Mouse (Mus musculus): Measurements from ENCODE around the gene 9330159F19Rik. TPM values are rescaled to one million over a fixed set of nuclear protein-coding genes. Genes with fewer than 3 reads are reported as not detected.

The 9330159F19Rik gene
- polyA plus RNA-seq, 1 experiment from 2014 or later = 1.4 TPM

DNA sequence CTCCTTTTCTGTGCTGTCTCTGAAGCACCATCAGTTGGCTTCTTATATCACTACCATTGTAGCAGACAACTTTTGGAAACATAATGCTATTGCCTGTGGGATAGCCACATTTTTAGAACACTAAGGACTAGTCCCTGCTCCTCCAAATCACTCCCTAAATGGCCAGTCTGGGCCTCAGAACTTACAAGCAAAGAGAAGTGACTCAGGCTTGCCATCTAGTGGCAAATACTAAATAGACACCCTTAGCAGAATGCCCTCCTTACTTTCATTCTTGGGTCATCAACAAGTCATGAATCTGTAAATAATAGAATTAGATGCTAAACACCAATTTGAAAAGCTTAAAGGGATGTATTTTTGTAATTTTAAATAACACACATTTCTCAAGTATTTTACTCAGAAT, 4.7 kb upstream of the 9330159F19Rik start:
- Histone ChIP-seq H3K4me3 (replicated peaks) (no peak overlapping the region), H3K27ac (no peak overlapping the region), H3K36me3 (no peaks in the 10 kb centered on the region), H3K4me1 (no peaks in the 10 kb centered on the region), H3K9ac (no peak overlapping the region), H3K4me2 (no peak overlapping the region), H3K27me3 (replicated peaks) (no peaks in the 10 kb centered on the region), H3K9me3 (no peaks in the 10 kb centered on the region)
- no peak for ATAC-seq (ENCODE audit: insufficient read depth, low FRiP score, low read depth)

DNA sequence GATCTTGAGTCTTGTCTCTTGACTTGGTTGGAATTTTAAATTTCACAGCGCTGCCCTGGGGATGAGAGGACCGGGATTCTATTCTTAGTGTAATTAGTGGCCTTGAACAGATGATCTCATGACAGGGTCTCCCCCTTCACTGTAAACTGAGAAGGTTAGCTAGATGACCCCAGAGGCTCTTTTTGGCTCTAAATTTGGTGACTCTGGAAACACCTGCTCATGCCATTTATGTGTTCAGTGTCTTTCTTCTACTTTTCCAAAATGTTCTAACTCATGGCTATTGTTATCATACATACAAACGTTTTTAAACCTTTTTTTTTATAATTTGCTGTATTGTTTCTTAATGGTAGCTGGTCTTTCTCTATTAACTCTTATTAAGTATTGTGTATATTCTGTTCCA, 2.7 kb upstream of the 9330159F19Rik start:
- Histone ChIP-seq H3K27ac (no peak overlapping the region), H3K9ac (no peak overlapping the region), H3K36me3 (no peaks in the 10 kb centered on the region), H3K9me3 (no peaks in the 10 kb centered on the region), H3K4me3 (replicated peaks) (no peak overlapping the region), H3K4me1 (no peaks in the 10 kb centered on the region), H3K27me3 (replicated peaks) (no peaks in the 10 kb centered on the region), H3K4me2 (no peak overlapping the region)
- ATAC-seq (ENCODE audit: insufficient read depth, low FRiP score, low read depth) = no peak
- WGBS = 55% methylated on average over 3 of the region's 3 CpGs

DNA sequence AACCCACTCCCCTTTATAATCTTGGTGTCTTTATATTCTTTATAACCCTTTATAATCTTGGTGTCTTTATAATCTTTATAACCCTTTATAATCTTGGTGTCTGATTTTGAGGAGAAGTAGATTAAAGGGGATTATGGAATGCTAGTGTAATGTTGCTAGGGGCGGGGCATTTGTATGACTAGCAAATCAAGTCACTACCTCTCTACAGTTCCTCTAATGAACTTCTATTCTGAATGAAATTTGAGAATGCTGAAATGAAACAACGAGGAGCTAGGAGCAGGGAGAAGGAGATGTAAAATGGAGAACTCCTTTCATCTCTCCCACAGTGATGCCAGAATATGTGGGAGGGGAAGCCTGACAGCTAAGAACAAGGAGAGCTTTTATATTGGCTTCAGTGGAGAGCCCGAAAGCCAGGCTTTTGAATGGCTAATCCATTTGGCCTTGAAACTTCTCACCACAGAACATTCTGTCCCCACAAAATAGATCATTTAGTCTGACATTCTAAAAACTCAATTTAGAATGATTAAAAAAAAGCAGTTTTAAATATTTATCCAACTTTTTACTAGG, 2.2 kb downstream of the 9330159F19Rik start:
- Histone ChIP-seq H3K27ac (no peak overlapping the region), H3K4me1 (no peaks in the 10 kb centered on the region), H3K27me3 (replicated peaks) (no peaks in the 10 kb centered on the region), H3K4me3 (replicated peaks) (no peak overlapping the region), H3K9ac (no peak overlapping the region), H3K36me3 (no peaks in the 10 kb centered on the region), H3K9me3 (no peaks in the 10 kb centered on the region), H3K4me2 (no peak overlapping the region)
- 59% methylated on average over 3 of the region's 3 CpGs for WGBS
- no peak for ATAC-seq (ENCODE audit: insufficient read depth, low FRiP score, low read depth)

DNA sequence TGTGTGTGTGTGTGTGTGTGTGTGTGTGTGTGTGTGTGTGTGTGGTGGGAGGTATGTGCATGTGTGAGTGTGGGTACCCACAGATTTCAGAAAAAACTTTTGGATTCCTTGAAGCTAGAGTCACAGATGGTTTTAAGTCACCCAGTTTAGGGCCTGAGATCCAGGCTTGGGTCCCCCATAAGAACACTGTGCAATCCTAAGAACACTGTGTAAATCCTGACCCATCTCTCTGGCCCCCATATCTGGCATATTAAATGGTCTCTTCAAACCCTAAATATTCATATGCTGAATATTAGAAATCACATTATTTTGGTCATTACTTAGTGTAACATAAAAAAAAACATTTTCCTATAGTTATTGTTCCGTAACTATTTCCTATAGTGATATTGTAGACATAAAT, 5.6 kb downstream of the 9330159F19Rik start:
- Histone ChIP-seq H3K27ac (no peak overlapping the region), H3K27me3 (replicated peaks) (no peaks in the 10 kb centered on the region), H3K4me2 (no peak overlapping the region), H3K9ac (no peak overlapping the region), H3K36me3 (no peaks in the 10 kb centered on the region), H3K4me1 (no peaks in the 10 kb centered on the region), H3K9me3 (no peaks in the 10 kb centered on the region), H3K4me3 (replicated peaks) (no peak overlapping the region)
- WGBS = 91% methylated on average over 1 of the region's 1 CpGs
- ATAC-seq (ENCODE audit: insufficient read depth, low FRiP score, low read depth) = no peak

- H3K9ac ChIP-seq = no peak overlapping the region
- no peaks in the 10 kb centered on the region for H3K4me1 ChIP-seq
- H3K9me3 ChIP-seq = no peaks in the 10 kb centered on the region
- no peak overlapping the region for H3K4me2 ChIP-seq
- H3K36me3 ChIP-seq = no peaks in the 10 kb centered on the region
- WGBS = 78% methylated on average over 2 of the region's 2 CpGs
- no peak overlapping the region for H3K27ac ChIP-seq
- H3K27me3 ChIP-seq (replicated peaks) = no peaks in the 10 kb centered on the region
- no peak for ATAC-seq (ENCODE audit: insufficient read depth, low FRiP score, low read depth)
- H3K4me3 ChIP-seq (replicated peaks) = no peak overlapping the region
Measured at GRCm38 (mm10) chr10:29217451-29217850, 6.0 kb downstream of the 9330159F19Rik start.

GRCm38 (mm10) chr10:29225329-29225728, 13.9 kb downstream of the 9330159F19Rik start:
- Histone ChIP-seq H3K36me3 (no peaks in the 10 kb centered on the region), H3K27me3 (replicated peaks) (no peaks in the 10 kb centered on the region), H3K4me2 (no peak overlapping the region), H3K27ac (no peak overlapping the region), H3K4me3 (replicated peaks) (no peak overlapping the region), H3K4me1 (no peaks in the 10 kb centered on the region), H3K9me3 (no peaks in the 10 kb centered on the region), H3K9ac (no peak overlapping the region)
- no peak for ATAC-seq (ENCODE audit: insufficient read depth, low FRiP score, low read depth)
- WGBS = 77% methylated on average over 4 of the region's 4 CpGs

- H3K27me3 ChIP-seq (replicated peaks) = no peaks in the 10 kb centered on the region
- H3K4me3 ChIP-seq (replicated peaks) = no peak overlapping the region
- H3K4me1 ChIP-seq = no peaks in the 10 kb centered on the region
- no peaks in the 10 kb centered on the region for H3K9me3 ChIP-seq
- no peak overlapping the region for H3K4me2 ChIP-seq
- no peak overlapping the region for H3K9ac ChIP-seq
- no peak for ATAC-seq (ENCODE audit: insufficient read depth, low FRiP score, low read depth)
- H3K27ac ChIP-seq = no peak overlapping the region
- WGBS = 73% methylated on average over 2 of the region's 2 CpGs
- H3K36me3 ChIP-seq = no peaks in the 10 kb centered on the region
Measured at GRCm38 (mm10) chr10:29231208-29231607, 19.8 kb downstream of the 9330159F19Rik start.

Other genes with a start within 250 kb of the 9330159F19Rik start
- gene 2310057J18Rik, start 225.3 kb upstream of the 9330159F19Rik start, polyA plus RNA-seq (2015; fragmentation: Nextera tagmentation; extraction: Ambion mirVana) = 0.15 TPM in 1 of 2 replicates, not detected in the other
- 3.2 and 4.2 TPM in 2 replicates for gene Soga3, start 67.8 kb upstream of the 9330159F19Rik start, polyA plus RNA-seq (2015; fragmentation: Nextera tagmentation; extraction: Ambion mirVana)
- 1.5 and 2.0 TPM in 2 replicates for gene Gm49353, start 12.7 kb upstream of the 9330159F19Rik start, polyA plus RNA-seq (2015; fragmentation: Nextera tagmentation; extraction: Ambion mirVana)
- 35.8 and 36.2 TPM in 2 replicates for gene Echdc1, start 101.6 kb downstream of the 9330159F19Rik start, polyA plus RNA-seq (2015; fragmentation: Nextera tagmentation; extraction: Ambion mirVana)
- gene Rnf146, start 150.8 kb downstream of the 9330159F19Rik start, polyA plus RNA-seq (2015; fragmentation: Nextera tagmentation; extraction: Ambion mirVana) = 46.8 and 49.2 TPM in 2 replicates

All from stomach, embryonic 15.5 days (tissue).